Mouse (Mus musculus) neural tube, embryonic 12.5 days (tissue): ENCODE measurements around the gene C87436. TPM values are rescaled to one million over a fixed set of nuclear protein-coding genes. Genes with fewer than 3 reads are reported as not detected.
A peak's percentile ranks its signal among the peaks of the same experiment; 100 is the strongest.

Experiments used
- ATAC-seq: fragments of 200-750 bp; cut with Nextera tagmentation; 2 replicates; pipeline ENCODE4 v1.8.0; 2017; ENCODE audit warnings: low read depth, mild to moderate bottlenecking, moderate TSS enrichment, moderate library complexity; ENCODE audit not compliant: low FRiP score
- H3K27ac ChIP-seq: fragments of 300-500 bp; sonication (generic); 2 replicates; pipeline ENCODE4 v1.5.1; 2016
- H3K27me3 ChIP-seq: fragments of 300-500 bp; sonication (generic); replicated peaks from 2 replicates; pipeline ENCODE4 v1.6.1; 2016; ENCODE audit warnings: mild to moderate bottlenecking
- H3K36me3 ChIP-seq: fragments of 300-500 bp; sonication (generic); 2 replicates; pipeline ENCODE4 v1.6.1; 2016; ENCODE audit warnings: mild to moderate bottlenecking
- H3K4me1 ChIP-seq: fragments of 300-500 bp; sonication (generic); 2 replicates; pipeline ENCODE4 v1.6.1; 2016
- H3K4me2 ChIP-seq: fragments of 300-500 bp; sonication (generic); replicated peaks from 2 replicates; pipeline ENCODE4 v1.6.1; 2016; ENCODE audit warnings: mild to moderate bottlenecking
- H3K4me3 ChIP-seq: fragments of 300-500 bp; sonication (generic); 2 replicates; pipeline ENCODE4 v1.5.1; 2016
- H3K9ac ChIP-seq: fragments of 300-500 bp; sonication (generic); 2 replicates; pipeline ENCODE4 v1.6.1; 2016; ENCODE audit warnings: mild to moderate bottlenecking
- H3K9me3 ChIP-seq: fragments of 300-500 bp; sonication (generic); 2 replicates; pipeline ENCODE4 v1.6.1; 2016; ENCODE audit warnings: mild to moderate bottlenecking
- WGBS: fragments of 180-500 bp; shearing (Covaris S2); methylation state at CpG from one replicate; pipeline ENCODE4 v1.1.7; 2016; 5-methylcytosine and 5-hydroxymethylcytosine counted together
- polyA plus RNA-seq: library from polyadenylated mRNA; unstranded; fragments of >200 nt; fragmentation: Nextera tagmentation; extraction: Ambion mirVana; gene quantifications from 2 replicates; pipeline ENCODE4 v1.2.1, GENCODE M21; 2016

Gene C87436
- polyA plus RNA-seq, 1 experiment from 2014 or later, result 25.1 TPM

DNA sequence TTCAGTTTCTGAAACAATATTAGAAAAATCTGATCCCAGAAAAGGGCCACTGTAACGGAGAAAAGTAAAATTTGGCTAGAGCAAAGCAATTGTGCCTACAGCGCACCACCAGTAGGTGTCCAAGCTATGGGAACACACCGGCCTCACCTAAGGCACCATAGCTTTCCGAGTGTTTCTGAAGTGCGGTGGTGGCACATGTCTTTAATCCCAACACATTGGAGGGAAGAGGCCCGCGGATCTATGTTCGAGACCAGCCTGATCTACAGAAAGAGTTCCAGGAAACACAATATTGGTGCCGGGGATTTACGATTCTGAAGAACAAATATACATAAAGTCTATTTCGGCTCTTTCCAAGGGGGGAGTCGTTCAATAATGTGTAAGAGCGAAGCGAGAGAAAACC lies 463 bp upstream of the C87436 start:
- peak; percentile 13; the same call in 1 of the 2 replicates for ATAC-seq
- Histone ChIP-seq H3K4me1 (peaks cover 10% of the 10 kb centered on the region), H3K4me2 (peak overlapping the region; percentile 74), H3K4me3 (peak overlapping the region; percentile 79), H3K27ac (no peak overlapping the region), H3K27me3 (no peaks in the 10 kb centered on the region), H3K9ac (peak overlapping the region; percentile 81), H3K36me3 (peaks cover 38% of the 10 kb centered on the region), H3K9me3 (no peaks in the 10 kb centered on the region)
- 3% methylated on average over 14 of the region's 14 CpGs for WGBS

DNA sequence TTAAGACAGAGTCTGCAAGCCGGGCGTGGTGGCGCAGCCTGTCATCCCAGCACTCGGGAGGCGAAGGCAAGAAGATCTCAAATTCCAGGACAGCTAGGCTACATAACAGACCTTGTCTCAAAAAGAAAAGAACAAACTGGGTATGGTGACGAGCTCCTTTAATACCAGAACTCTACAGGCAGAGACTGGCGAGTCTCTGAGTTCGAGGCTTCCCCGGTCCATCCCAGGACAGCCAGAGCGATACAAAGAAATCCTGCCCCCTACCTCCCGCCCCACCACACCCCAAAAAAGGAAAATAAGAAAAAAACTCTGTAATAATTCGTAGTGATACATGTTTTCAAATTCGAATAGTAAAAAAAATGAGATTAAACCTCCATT lies 934 bp downstream of the C87436 start:
- no peak for ATAC-seq
- Histone ChIP-seq H3K36me3 (peaks cover 33% of the 10 kb centered on the region), H3K27me3 (no peaks in the 10 kb centered on the region), H3K9ac (peak overlapping the region; percentile 81), H3K4me3 (peak overlapping the region; percentile 79), H3K4me1 (peaks cover 10% of the 10 kb centered on the region), H3K9me3 (no peaks in the 10 kb centered on the region), H3K27ac (peak overlapping the region; percentile 63; the same call in 1 of the 2 replicates), H3K4me2 (peak overlapping the region; percentile 74)
- WGBS, result 7% methylated on average over 13 of the region's 13 CpGs

DNA sequence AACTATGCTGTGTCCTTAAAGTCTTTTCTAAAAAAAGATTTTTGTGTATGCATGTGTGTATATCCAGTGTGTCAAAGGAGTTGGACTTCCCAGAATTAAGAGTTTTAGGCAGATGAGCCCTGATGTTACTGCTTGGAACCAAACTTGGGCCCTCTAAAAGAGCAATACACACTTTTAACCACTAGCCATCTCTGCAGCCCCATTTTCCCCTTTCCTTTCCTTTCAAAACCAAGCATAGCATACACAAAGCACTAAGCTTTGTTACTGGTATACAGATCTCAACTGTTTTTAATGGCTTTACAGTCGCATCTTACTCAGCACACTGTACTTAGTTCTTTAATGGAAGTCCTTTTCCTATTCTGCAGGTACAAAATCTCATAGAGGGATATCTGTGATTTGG lies 1.4 kb downstream of the C87436 start:
- Histone ChIP-seq H3K27ac (no peak overlapping the region), H3K27me3 (no peaks in the 10 kb centered on the region), H3K4me1 (peaks cover 10% of the 10 kb centered on the region), H3K36me3 (peaks cover 33% of the 10 kb centered on the region), H3K4me3 (peak overlapping the region; percentile 79; the same call in 1 of the 2 replicates), H3K4me2 (peak overlapping the region; percentile 74), H3K9ac (peak overlapping the region; percentile 81; the same call in 1 of the 2 replicates), H3K9me3 (no peaks in the 10 kb centered on the region)
- ATAC-seq, result no peak
- 92% methylated on average over 1 of the region's 1 CpGs for WGBS

DNA sequence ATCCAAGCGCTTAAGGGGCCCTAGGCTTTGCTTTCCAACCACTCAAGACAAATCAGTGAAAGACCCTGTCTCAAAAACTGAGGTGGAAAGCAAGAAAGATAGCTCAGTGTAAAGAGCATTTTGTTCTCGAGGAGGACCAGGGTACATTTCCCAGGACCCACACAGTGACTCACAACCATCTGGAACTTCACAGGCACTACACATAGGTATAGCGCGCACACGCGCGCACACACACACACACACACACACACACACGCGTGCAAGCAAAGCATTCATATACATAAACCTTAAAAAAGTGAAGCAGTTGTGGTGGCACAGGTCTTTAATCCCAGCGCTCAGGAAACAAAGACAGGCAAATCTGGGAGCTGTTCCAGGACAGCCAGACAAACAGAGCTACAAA lies 3.4 kb downstream of the C87436 start:
- Histone ChIP-seq H3K4me1 (peaks cover 10% of the 10 kb centered on the region), H3K27ac (no peak overlapping the region), H3K36me3 (peaks cover 29% of the 10 kb centered on the region), H3K4me3 (no peak overlapping the region), H3K9ac (no peak overlapping the region), H3K4me2 (no peak overlapping the region), H3K27me3 (no peaks in the 10 kb centered on the region), H3K9me3 (no peaks in the 10 kb centered on the region)
- ATAC-seq, result no peak
- 93% methylated on average over 10 of the region's 10 CpGs for WGBS

- Histone ChIP-seq H3K9me3 (no peaks in the 10 kb centered on the region), H3K36me3 (peaks cover 56% of the 10 kb centered on the region), H3K9ac (no peak overlapping the region), H3K27me3 (no peaks in the 10 kb centered on the region), H3K4me3 (no peak overlapping the region), H3K27ac (no peak overlapping the region), H3K4me1 (no peaks in the 10 kb centered on the region), H3K4me2 (no peak overlapping the region)
- ATAC-seq, result no peak
- 96% methylated on average over 18 of the region's 18 CpGs for WGBS
Measured at GRCm38 (mm10) chr6:86445551-86445950, 7.4 kb downstream of the C87436 start.

- no peaks in the 10 kb centered on the region for H3K9me3 ChIP-seq
- WGBS, result 97% methylated on average over 1 of the region's 1 CpGs
- no peaks in the 10 kb centered on the region for H3K4me1 ChIP-seq
- H3K9ac ChIP-seq, result no peak overlapping the region
- H3K4me3 ChIP-seq, result no peak overlapping the region
- H3K27me3 ChIP-seq, result no peaks in the 10 kb centered on the region
- no peak overlapping the region for H3K27ac ChIP-seq
- ATAC-seq, result no peak
- H3K36me3 ChIP-seq, result peaks cover 63% of the 10 kb centered on the region
- no peak overlapping the region for H3K4me2 ChIP-seq
Measured at GRCm38 (mm10) chr6:86446927-86447568, 8.9 kb downstream of the C87436 start.

- Histone ChIP-seq H3K4me3 (no peak overlapping the region), H3K36me3 (peaks cover 60% of the 10 kb centered on the region), H3K27me3 (no peaks in the 10 kb centered on the region), H3K4me2 (no peak overlapping the region), H3K4me1 (no peaks in the 10 kb centered on the region), H3K9me3 (no peaks in the 10 kb centered on the region), H3K9ac (no peak overlapping the region), H3K27ac (no peak overlapping the region)
- 93% methylated on average over 3 of the region's 3 CpGs for WGBS
- no peak for ATAC-seq
Measured at GRCm38 (mm10) chr6:86456727-86457126, 18.6 kb downstream of the C87436 start.

DNA sequence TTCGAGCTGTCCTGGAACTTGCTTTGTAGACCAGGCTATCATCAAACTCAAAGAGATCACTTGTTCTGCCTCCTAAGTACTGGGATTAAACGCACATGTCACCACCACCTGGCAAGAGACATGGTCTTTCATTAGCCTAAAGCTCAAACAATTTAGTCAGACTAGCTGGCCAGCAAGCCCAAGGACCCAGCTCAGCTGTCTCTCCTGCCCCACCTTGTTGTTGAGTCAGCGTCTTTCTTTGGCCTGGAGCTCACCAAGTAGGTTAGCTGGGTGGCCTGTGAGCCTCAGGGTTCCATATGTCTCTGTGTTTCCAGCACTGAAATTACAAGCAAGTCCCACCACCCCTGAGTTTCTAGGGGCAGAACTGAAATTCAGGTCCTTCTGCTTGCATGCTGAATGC lies 24.9 kb downstream of the C87436 start:
- ATAC-seq, result no peak
- H3K4me1 ChIP-seq, result no peaks in the 10 kb centered on the region
- H3K9me3 ChIP-seq, result no peaks in the 10 kb centered on the region
- WGBS, result 94% methylated on average over 3 of the region's 3 CpGs
- H3K36me3 ChIP-seq, result peaks cover 46% of the 10 kb centered on the region
- H3K9ac ChIP-seq, result no peak overlapping the region
- H3K4me2 ChIP-seq, result no peak overlapping the region
- no peaks in the 10 kb centered on the region for H3K27me3 ChIP-seq
- no peak overlapping the region for H3K27ac ChIP-seq
- H3K4me3 ChIP-seq, result no peak overlapping the region

DNA sequence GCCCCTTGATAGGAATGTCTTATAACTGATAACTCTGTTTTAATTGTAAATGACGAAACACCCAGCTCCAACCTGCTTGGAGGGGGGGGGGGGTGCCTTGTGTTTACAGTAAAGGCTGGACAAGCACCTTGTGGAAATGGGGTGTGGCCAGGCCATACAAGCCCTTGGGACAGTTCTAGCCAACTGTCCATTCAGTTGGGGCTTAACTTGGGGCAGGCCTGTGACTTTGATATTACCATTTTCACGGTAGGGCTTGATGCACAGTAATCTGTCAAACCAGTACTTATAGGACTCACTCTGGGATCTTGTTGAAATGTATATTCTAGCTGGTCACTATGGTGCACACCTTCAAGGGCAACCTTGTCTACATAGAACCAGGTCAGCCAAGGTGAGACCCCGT lies 33.1 kb downstream of the C87436 start:
- Histone ChIP-seq H3K4me1 (peaks cover 12% of the 10 kb centered on the region), H3K4me2 (peak overlapping the region; percentile 72), H3K4me3 (no peak overlapping the region), H3K9ac (no peak overlapping the region), H3K27me3 (no peaks in the 10 kb centered on the region), H3K27ac (0 out of 2 replicates have a peak overlapping the region, but pooled peaks have one; percentile 26), H3K9me3 (no peaks in the 10 kb centered on the region), H3K36me3 (peaks cover 17% of the 10 kb centered on the region; the same call in 1 of the 2 replicates)
- no peak; the same call in 1 of the 2 replicates for ATAC-seq
- 90% methylated on average over 3 of the region's 3 CpGs for WGBS

DNA sequence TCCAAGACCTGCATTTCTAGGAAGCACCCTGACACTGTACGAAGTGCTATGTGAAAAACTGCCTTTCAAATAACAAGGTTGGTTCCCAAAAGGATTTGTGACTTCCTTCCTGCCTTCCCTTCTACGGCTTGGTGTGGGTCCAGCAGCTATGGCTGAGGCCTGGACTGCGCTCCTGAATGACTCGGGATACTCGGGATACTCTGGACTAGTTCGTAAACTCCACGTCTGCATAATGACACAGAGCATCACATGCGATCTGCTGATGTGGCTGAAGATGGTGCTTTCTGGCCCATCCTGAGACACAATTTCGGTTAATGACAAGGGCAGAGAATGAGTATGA lies 33.6 kb downstream of the C87436 start:
- no peaks in the 10 kb centered on the region for H3K27me3 ChIP-seq
- H3K9ac ChIP-seq, result peak overlapping the region; percentile 64; the same call in 1 of the 2 replicates
- WGBS, result 25% methylated on average over 9 of the region's 9 CpGs
- peaks cover 16% of the 10 kb centered on the region; the same call in 1 of the 2 replicates for H3K36me3 ChIP-seq
- H3K9me3 ChIP-seq, result no peaks in the 10 kb centered on the region
- peak overlapping the region; percentile 26; the same call in 1 of the 2 replicates for H3K27ac ChIP-seq
- ATAC-seq, result peak; percentile 51
- H3K4me3 ChIP-seq, result peak overlapping the region; percentile 34
- H3K4me2 ChIP-seq, result peak overlapping the region; percentile 72
- peaks cover 12% of the 10 kb centered on the region for H3K4me1 ChIP-seq

GRCm38 (mm10) chr6:86472100-86472955 lies 34.2 kb downstream of the C87436 start:
- Histone ChIP-seq H3K9me3 (no peaks in the 10 kb centered on the region), H3K4me2 (peak overlapping the region; percentile 72), H3K27ac (peak overlapping the region; percentile 39), H3K9ac (peak overlapping the region; percentile 64), H3K36me3 (peaks cover 12% of the 10 kb centered on the region; the same call in 1 of the 2 replicates), H3K27me3 (no peaks in the 10 kb centered on the region), H3K4me3 (peak overlapping the region; percentile 34), H3K4me1 (peaks cover 12% of the 10 kb centered on the region)
- WGBS, result under 1% methylated on average over 56 of the region's 56 CpGs
- ATAC-seq, result peak; percentile 94

- WGBS, result 67% methylated on average over 7 of the region's 7 CpGs
- H3K9ac ChIP-seq, result peak overlapping the region; percentile 42
- ATAC-seq, result peak; percentile 11; the same call in 1 of the 2 replicates
Measured at GRCm38 (mm10) chr6:86473077-86473476, 34.9 kb downstream of the C87436 start.

More at GRCm38 (mm10) chr6:86473077-86473476, 34.9 kb downstream of the C87436 start:
- Histone ChIP-seq H3K27ac (peak overlapping the region; percentile 39), H3K36me3 (0 out of 2 replicates have a peak, but pooled peaks cover 9% of the 10 kb centered on the region), H3K27me3 (no peaks in the 10 kb centered on the region), H3K9me3 (no peaks in the 10 kb centered on the region), H3K4me1 (peaks cover 12% of the 10 kb centered on the region), H3K4me2 (peak overlapping the region; percentile 72), H3K4me3 (peak overlapping the region; percentile 34)
